In genomic region chr10:87007385-87008214, GRCm38 (mm10) we compare ENCODE assay signal across 18 mouse cellular contexts. TPM values are rescaled to one million over a fixed set of nuclear protein-coding genes. Genes with fewer than 3 reads are reported as not detected.
DNase-seq lines count a peak whose midpoint lies in the region; ATAC-seq lines count a peak whose summit lies in the region.
"Had no signal": no experiment of that assay in that cellular context is flagged by ENCODE, and none has a peak within 500 bp of the region (broad histone marks: within the 10 kb centered on the region; RNA-seq: fewer than 3 reads in every experiment).

Stab2 (minus strand) TSS chr10:87008025.

- H3K27me3 ChIP-seq in embryonic facial prominence, embryonic 13.5 days = no peaks in the 10 kb centered on the region
- H3K27me3 ChIP-seq in embryonic facial prominence, embryonic 10.5 days (replicated peaks; ENCODE audit: low read depth, poor library complexity, severe bottlenecking) = no peaks in the 10 kb centered on the region
- no peaks in the 10 kb centered on the region for H3K27me3 ChIP-seq in lung, embryonic 16.5 days (ENCODE audit: control insufficient read depth, insufficient read depth, low read depth, low read length)
- H3K27me3 ChIP-seq: hindbrain, embryonic 13.5 days; limb, embryonic 15.5 days had no signal

- H3K9ac ChIP-seq in embryonic facial prominence, embryonic 13.5 days = no peak within 1 kb of the TSS
- H3K9ac ChIP-seq in lung, embryonic 16.5 days (ENCODE audit: low read length) = no peak within 1 kb of the TSS
- H3K9ac ChIP-seq: hindbrain, embryonic 13.5 days; limb, embryonic 15.5 days had no signal

- no peaks in the 10 kb centered on the region for H3K79me2 ChIP-seq in macrophage (ENCODE audit: inconsistent target)

- 59% methylated on average over 8 of the region's 8 CpGs for WGBS in embryonic facial prominence, embryonic 13.5 days
- 69% methylated on average over 8 of the region's 8 CpGs for WGBS in embryonic facial prominence, embryonic 10.5 days
- 47% methylated on average over 8 of the region's 8 CpGs for WGBS in lung, embryonic 16.5 days
- 57% methylated on average over 8 of the region's 8 CpGs for WGBS in macrophage (ENCODE audit: missing documents)

- intact Hi-C loops in left cerebral cortex, postnatal 10 days (cut with DNase I) = no loop called here

- no peaks in the 10 kb centered on the region for H3K4me1 ChIP-seq in embryonic facial prominence, embryonic 13.5 days
- H3K4me1 ChIP-seq in embryonic facial prominence, embryonic 10.5 days = no peaks in the 10 kb centered on the region
- H3K4me1 ChIP-seq in lung, embryonic 16.5 days (replicated peaks; ENCODE audit: control insufficient read depth, insufficient read depth, low read length) = no peaks in the 10 kb centered on the region
- H3K4me1 ChIP-seq: hindbrain, embryonic 13.5 days; limb, embryonic 15.5 days had no signal

- H3K4me3 ChIP-seq in embryonic facial prominence, embryonic 13.5 days = no peak within 1 kb of the TSS
- no peak within 1 kb of the TSS for H3K4me3 ChIP-seq in embryonic facial prominence, embryonic 10.5 days
- H3K4me3 ChIP-seq in lung, embryonic 16.5 days (ENCODE audit: low read length) = no peak within 1 kb of the TSS
- no peak within 1 kb of the TSS for H3K4me3 ChIP-seq in macrophage (ENCODE audit: inconsistent target)
- H3K4me3 ChIP-seq: hindbrain, embryonic 13.5 days; limb, embryonic 15.5 days had no signal

- peak within 1 kb of the TSS; percentile 3; the same call in 1 of the 2 replicates for H3K27ac ChIP-seq in embryonic facial prominence, embryonic 13.5 days
- H3K27ac ChIP-seq in embryonic facial prominence, embryonic 10.5 days (replicated peaks) = no peak within 1 kb of the TSS
- H3K27ac ChIP-seq in lung, embryonic 16.5 days (ENCODE audit: low read length) = 0 out of 2 replicates have a peak within 1 kb of the TSS, but pooled peaks have one; percentile 27
- no peak within 1 kb of the TSS for H3K27ac ChIP-seq in macrophage
- H3K27ac ChIP-seq: hindbrain, embryonic 13.5 days; limb, embryonic 15.5 days had no signal

- H3K36me3 ChIP-seq in embryonic facial prominence, embryonic 13.5 days = no peaks in the 10 kb centered on the region
- H3K36me3 ChIP-seq in embryonic facial prominence, embryonic 10.5 days (replicated peaks) = no peaks in the 10 kb centered on the region
- H3K36me3 ChIP-seq in lung, embryonic 16.5 days (ENCODE audit: control insufficient read depth, insufficient read depth, low read length) = no peaks in the 10 kb centered on the region
- no peaks in the 10 kb centered on the region for H3K36me3 ChIP-seq in macrophage (ENCODE audit: inconsistent target)
- H3K36me3 ChIP-seq: G1E; hindbrain, embryonic 13.5 days; limb, embryonic 15.5 days had no signal

- no peaks in the 10 kb centered on the region for H3K9me3 ChIP-seq in embryonic facial prominence, embryonic 13.5 days
- no peaks in the 10 kb centered on the region for H3K9me3 ChIP-seq in embryonic facial prominence, embryonic 10.5 days
- H3K9me3 ChIP-seq in lung, embryonic 16.5 days (ENCODE audit: control insufficient read depth, low read length) = no peaks in the 10 kb centered on the region
- H3K9me3 ChIP-seq: hindbrain, embryonic 13.5 days; limb, embryonic 15.5 days had no signal

- H3K4me2 ChIP-seq in embryonic facial prominence, embryonic 13.5 days = no peak within 1 kb of the TSS
- H3K4me2 ChIP-seq in lung, embryonic 16.5 days (ENCODE audit: low read depth, low read length) = peak within 1 kb of the TSS; percentile 21; the same call in 1 of the 2 replicates
- H3K4me2 ChIP-seq: hindbrain, embryonic 13.5 days; limb, embryonic 15.5 days had no signal

- no peak for ATAC-seq in embryonic facial prominence, embryonic 13.5 days (ENCODE audit: insufficient number of reproducible peaks, insufficient read depth, low FRiP score, low TSS enrichment, low read depth)
- ATAC-seq in lung, embryonic 16.5 days (ENCODE audit: low read depth) = no peak

- DNase-seq in embryonic facial prominence, embryonic 10.5 days (ENCODE audit: low spot score) = no peak
- no peak for DNase-seq in lung, postnatal 10 days
- DNase-seq in cerebellum, postnatal 25 days = peak; percentile 27 to 39
- no peak for DNase-seq in right cerebral cortex, postnatal 14 days
- DNase-seq in left cerebral cortex, postnatal 10 days (ENCODE audit: extremely low spot score in 1 of 2, low spot score in 2 of 2) = no peak
- DNase-seq: embryo, embryonic 11 days; heart, adult 18-20 months; kidney, adult 18-20 months; layer of hippocampus, postnatal 36 days; right cerebral cortex, adult 18-20 months had no signal

RNA-seq across cellular contexts. Expression of gene Stab2, which starts in this region (rescaled TPM):
- polyA plus RNA-seq in embryonic facial prominence, embryonic 13.5 days (2015; fragmentation: Nextera tagmentation; extraction: Ambion mirVana) = 0.67 and 0.91 TPM in 2 replicates
- polyA plus RNA-seq in embryonic facial prominence, embryonic 10.5 days (2016; fragmentation: Nextera tagmentation; extraction: Ambion mirVana) = 0.26 and 0.35 TPM in 2 replicates
- 6.8 and 9.8 TPM in 2 replicates for polyA plus RNA-seq in lung, embryonic 16.5 days (2015; fragmentation: Nextera tagmentation; extraction: Ambion mirVana)
- total RNA-seq in macrophage (2018; cell fraction: chromatin; rRNA removed) = 100 to 1,000 TPM in 3 of 26 experiments, 10 to 100 TPM in 22, 1 to 10 TPM in 1; 3.9 to 152 (median 57.6) TPM
- total RNA-seq in macrophage (2018; cell fraction: cytosol; rRNA removed) = 10 to 100 TPM in 24 of 26 experiments, 1 to 10 TPM in 2; 7.3 to 44.7 (median 19.6) TPM
- 10 to 100 TPM in 21 of 26 experiments, 1 to 10 TPM in 5; 5.9 to 71.8 (median 28.5) TPM for total RNA-seq in macrophage (2018; cell fraction: nucleus; rRNA removed)
- polyA plus RNA-seq in macrophage (2018) = 15.9 to 85.0 TPM (median 25.5 TPM) in 3 replicates
- under 1 TPM; 0.45 to 0.73 TPM for total RNA-seq in left cerebral cortex, postnatal 10 days (2021)
- total RNA-seq: megakaryocyte-erythroid progenitor cell, adult 5-6 weeks; neutrophil, adult 5-6 weeks had no signal
- polyA plus RNA-seq: G1E had no signal

Comparison
In these comparisons a context has a peak if more than half of its experiments do, and no peak if none do; other contexts are left out.
1. H3K27ac ChIP-seq: peak in embryonic facial prominence, embryonic 13.5 days (single experiment) and lung, embryonic 16.5 days (single experiment); none in embryonic facial prominence, embryonic 10.5 days (single experiment) and macrophage (single experiment).
2. DNase-seq: peak in cerebellum, postnatal 25 days (2 of 2); none in embryonic facial prominence, embryonic 10.5 days (single experiment), lung, postnatal 10 days (single experiment), right cerebral cortex, postnatal 14 days (single experiment) and left cerebral cortex, postnatal 10 days (0 of 2).